Comparison of ENCODE assay signal across 25 mouse cellular contexts in genomic region chr9:13083669-13084068, GRCm38 (mm10).
"Had no signal": no experiment of that assay in that cellular context is flagged by ENCODE, and none has a peak within 500 bp of the region (broad histone marks: within the 10 kb centered on the region; RNA-seq: fewer than 3 reads in every experiment).

No protein-coding gene starts in this region.

- H3K27ac ChIP-seq: heart, embryonic 10.5 days; hindbrain, embryonic 13.5 days; hindbrain, embryonic 15.5 days; hindbrain, postnatal 0 days; layer of hippocampus, adult 2 months; left cerebral cortex, adult 2 months; limb, embryonic 10.5 days; limb, embryonic 12.5 days; liver, embryonic 13.5 days; liver, embryonic 15.5 days had no signal

- H3K9me3 ChIP-seq: hindbrain, embryonic 13.5 days; hindbrain, embryonic 15.5 days; liver, embryonic 13.5 days; liver, embryonic 15.5 days had no signal

- H3K4me3 ChIP-seq: heart, embryonic 10.5 days; heart, embryonic 12.5 days; hindbrain, embryonic 13.5 days; hindbrain, embryonic 15.5 days; layer of hippocampus, adult 2 months; left cerebral cortex, adult 2 months; limb, embryonic 10.5 days; limb, embryonic 12.5 days; liver, embryonic 13.5 days; liver, embryonic 15.5 days had no signal

- H3K27me3 ChIP-seq: heart, embryonic 12.5 days; hindbrain, embryonic 13.5 days; hindbrain, embryonic 15.5 days; limb, embryonic 12.5 days; liver, embryonic 13.5 days; liver, embryonic 15.5 days had no signal

- DNase-seq: gastrocnemius, postnatal 14 days; gastrocnemius, postnatal 36 days; heart, adult 18-20 months; heart, postnatal 14 days; heart, postnatal 36 days; kidney, adult 11 months; kidney, adult 2 months; kidney, adult 9 months; kidney, postnatal 10 days; kidney, postnatal 25 days; kidney, postnatal 4 days; liver; liver, embryonic 13.5 days had no signal

- H3K36me3 ChIP-seq: heart, embryonic 10.5 days; heart, embryonic 12.5 days; hindbrain, embryonic 13.5 days; hindbrain, embryonic 15.5 days; limb, embryonic 10.5 days; limb, embryonic 12.5 days; liver, embryonic 13.5 days; liver, embryonic 15.5 days had no signal

- H3K4me2 ChIP-seq: heart, embryonic 12.5 days; hindbrain, embryonic 13.5 days; hindbrain, embryonic 15.5 days; limb, embryonic 12.5 days; liver, embryonic 11.5 days; liver, embryonic 13.5 days; liver, embryonic 15.5 days had no signal

- ATAC-seq: hindbrain, postnatal 0 days; intestine, embryonic 16.5 days had no signal

- H3K9ac ChIP-seq: heart, embryonic 12.5 days; hindbrain, embryonic 13.5 days; hindbrain, embryonic 15.5 days; limb, embryonic 12.5 days; liver, embryonic 13.5 days; liver, embryonic 15.5 days had no signal

- H3K4me1 ChIP-seq: heart, embryonic 10.5 days; hindbrain, embryonic 13.5 days; hindbrain, embryonic 15.5 days; limb, embryonic 10.5 days; limb, embryonic 12.5 days; liver, embryonic 13.5 days; liver, embryonic 15.5 days had no signal
